Mouse (Mus musculus) thymus, adult 2 months (tissue): ENCODE measurements around the gene Cyb5d1. TPM values are rescaled to one million over a fixed set of nuclear protein-coding genes. Genes with fewer than 3 reads are reported as not detected.
A peak's percentile ranks its signal among the peaks of the same experiment; 100 is the strongest.
"Not testable (repeated sequence)": the region's sequence is repeated elsewhere in the genome, so short reads cannot be mapped to it uniquely, and the experiment has no call there.

Experiments used
- DNase-seq: peaks from one replicate; pipeline ENCODE4 v3.0.0; 2021
- H3K27ac ChIP-seq: fragments of 200-500 bp; 2 replicates; pipeline ENCODE4 v1.5.1; 2012; ENCODE audit warnings: low read length, control low read depth; ENCODE audit not compliant: control insufficient read depth, insufficient read depth
- H3K27me3 ChIP-seq: fragments of 200-500 bp; 2 replicates; pipeline ENCODE4 v1.6.1; 2012; ENCODE audit warnings: mild to moderate bottlenecking, low read length, moderate library complexity, mixed read lengths; ENCODE audit not compliant: control insufficient read depth, insufficient read depth
- H3K36me3 ChIP-seq: fragments of 200-500 bp; 2 replicates; pipeline ENCODE4 v1.6.1; 2012; ENCODE audit warnings: mild to moderate bottlenecking, low read length, moderate library complexity; ENCODE audit not compliant: control insufficient read depth, insufficient read depth
- H3K4me1 ChIP-seq: fragments of 200-500 bp; replicated peaks from 2 replicates; pipeline ENCODE4 v1.6.1; 2012; ENCODE audit warnings: low read length; ENCODE audit not compliant: control insufficient read depth, insufficient read depth
- H3K4me3 ChIP-seq: fragments of 200-500 bp; 2 replicates; pipeline ENCODE4 v1.5.1; 2012; ENCODE audit warnings: mild to moderate bottlenecking, low read length, control low read depth, moderate library complexity; ENCODE audit not compliant: control insufficient read depth, insufficient read depth
- CTCF ChIP-seq: fragments of 200-500 bp; IDR thresholded peaks from 2 replicates; pipeline ENCODE4 v1.5.1; 2012; ENCODE audit warnings: mild to moderate bottlenecking, control low read depth, low read length, moderate library complexity, borderline replicate concordance; ENCODE audit not compliant: control insufficient read depth, poor library complexity, insufficient read depth; ENCODE audit errors: extremely low read depth
- POLR2A ChIP-seq: fragments of 200-500 bp; IDR thresholded peaks from 2 replicates; pipeline ENCODE4 v1.6.1; 2012; ENCODE audit warnings: mild to moderate bottlenecking, low read length, control low read depth, moderate library complexity; ENCODE audit not compliant: control insufficient read depth, poor library complexity, insufficient read depth; ENCODE audit errors: extremely low read depth
- WGBS: fragments of 180-500 bp; shearing (Covaris S2); methylation state at CpG from one replicate; pipeline ENCODE4 v1.1.7; 2018; 5-methylcytosine and 5-hydroxymethylcytosine counted together
- polyA plus RNA-seq: library from polyadenylated mRNA; depleted of rRNA; stranded (reverse); fragments of >200 nt; gene quantifications from 2 replicates; pipeline ENCODE4 v1.2.3, GENCODE M21; 2012

The Cyb5d1 gene
- polyA plus RNA-seq, 1 experiment: 37.2 TPM

- TF ChIP-seq POLR2A (no peak), CTCF (no peak)
- Histone ChIP-seq H3K36me3 (peaks cover 30% of the 10 kb centered on the region), H3K27me3 (no peaks in the 10 kb centered on the region), H3K27ac (no peak overlapping the region), H3K4me1 (peaks cover 17% of the 10 kb centered on the region), H3K4me3 (no peak overlapping the region)
- WGBS: 91% methylated on average over 21 of the region's 21 CpGs
- no peak for DNase-seq
Observed at GRCm38 (mm10) chr11:69398486-69399200, 3.2 kb upstream of the Cyb5d1 start.

- TF ChIP-seq CTCF: no peak
- TF ChIP-seq POLR2A: no peak
- Histone ChIP-seq H3K4me1 (peaks cover 17% of the 10 kb centered on the region), H3K36me3 (peaks cover 25% of the 10 kb centered on the region), H3K27me3 (no peaks in the 10 kb centered on the region), H3K4me3 (no peak within 1 kb of the TSS), H3K27ac (no peak within 1 kb of the TSS)
- WGBS: 79% methylated on average over 16 of the region's 16 CpGs
- DNase-seq: no peak
Observed at GRCm38 (mm10) chr11:69398059-69398458, 2.6 kb upstream of the Cyb5d1 start, which contains the start of gene Tmem88. Gene Tmem88 (minus strand): TSS chr11:69398234.

DNA sequence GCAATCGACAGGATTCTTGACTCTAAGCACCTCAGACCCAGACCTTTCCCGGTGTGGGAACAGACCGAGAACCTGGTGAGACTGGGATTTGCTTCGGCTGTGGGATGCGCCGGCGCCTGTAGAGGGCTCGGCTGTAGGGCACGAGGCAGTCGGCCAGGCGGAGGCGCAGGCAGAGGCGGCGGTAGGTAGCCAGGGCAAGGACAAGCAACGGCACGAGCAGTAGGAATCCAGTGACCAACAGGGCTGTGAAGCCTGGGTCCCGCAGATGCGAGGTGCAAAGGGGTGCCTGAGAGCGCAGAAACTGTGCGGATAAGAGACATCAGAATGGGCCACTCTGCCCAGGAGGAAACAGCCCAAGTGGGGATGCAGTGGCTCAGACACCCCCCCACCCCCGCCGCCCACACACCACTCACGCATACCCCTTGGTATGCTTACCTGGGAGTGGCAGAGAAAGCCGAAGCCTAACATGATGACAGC is 2.2 kb upstream of the Cyb5d1 start:
- no peak overlapping the region for H3K27ac ChIP-seq
- H3K4me1 ChIP-seq: peaks cover 17% of the 10 kb centered on the region
- no peak overlapping the region for H3K4me3 ChIP-seq
- TF ChIP-seq CTCF: no peak
- TF ChIP-seq POLR2A: no peak
- no peak for DNase-seq
- H3K36me3 ChIP-seq: peaks cover 24% of the 10 kb centered on the region
- 88% methylated on average over 24 of the region's 24 CpGs for WGBS
- no peaks in the 10 kb centered on the region for H3K27me3 ChIP-seq

DNA sequence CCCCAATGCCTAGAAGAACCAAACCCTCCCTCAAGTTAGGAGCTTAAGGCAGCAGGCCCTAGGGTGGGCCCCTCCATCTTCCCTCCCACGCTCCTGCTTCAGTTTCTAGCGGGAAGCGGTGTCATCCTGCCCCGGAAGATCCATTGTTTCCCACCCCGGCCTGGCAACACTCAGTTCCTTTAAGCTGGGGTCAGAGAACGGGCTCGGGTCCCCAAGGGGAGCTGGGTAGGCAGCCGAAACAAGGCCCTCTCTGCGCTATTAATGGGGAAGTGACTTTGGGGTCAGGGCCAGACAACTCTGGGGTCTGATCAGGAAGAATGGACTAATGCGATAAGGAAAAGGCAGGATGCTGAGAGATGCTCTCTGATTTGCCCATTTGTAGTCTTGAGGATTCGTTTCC is 1.3 kb upstream of the Cyb5d1 start:
- Histone ChIP-seq H3K36me3 (peaks cover 19% of the 10 kb centered on the region), H3K27ac (no peak overlapping the region), H3K27me3 (no peaks in the 10 kb centered on the region), H3K4me3 (peak overlapping the region; percentile 75; the same call in 1 of the 2 replicates), H3K4me1 (peaks cover 15% of the 10 kb centered on the region)
- TF ChIP-seq CTCF (no peak), POLR2A (no peak)
- WGBS: 54% methylated on average over 11 of the region's 11 CpGs
- no peak for DNase-seq

DNA sequence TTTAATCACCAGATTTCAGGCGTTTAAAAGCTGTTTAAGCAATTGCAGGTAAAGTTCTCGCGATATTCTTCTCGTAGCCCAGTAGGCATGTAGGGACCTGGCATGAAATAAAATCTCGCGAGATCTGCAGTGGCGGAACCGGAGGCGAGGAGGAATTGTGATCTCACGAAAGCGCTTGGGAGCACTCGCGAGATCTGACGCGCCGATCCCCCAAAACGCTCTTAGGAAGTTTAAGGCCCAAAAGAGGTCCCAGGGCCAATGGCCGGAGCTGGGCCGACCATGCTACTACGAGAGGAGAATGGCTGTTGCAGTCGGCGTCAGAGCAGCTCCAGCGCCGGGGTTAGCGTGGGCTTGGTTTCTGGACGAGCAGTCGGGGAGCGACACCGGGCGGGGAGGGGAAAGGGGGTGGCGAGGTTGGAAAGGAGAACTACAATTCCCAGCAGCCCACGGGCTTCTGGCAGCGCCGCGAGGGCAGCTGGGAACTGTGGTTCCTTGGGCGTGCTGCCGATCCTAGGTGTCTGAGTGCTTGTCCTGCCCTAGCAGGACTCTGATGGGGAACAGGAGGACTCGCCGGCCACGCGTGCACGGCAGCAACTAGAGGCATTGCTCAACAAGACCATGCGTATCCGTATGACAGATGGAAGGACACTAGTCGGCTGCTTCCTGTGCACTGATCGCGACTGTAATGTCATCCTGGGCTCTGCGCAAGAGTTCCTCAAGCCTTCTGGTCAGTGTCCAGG is 373 bp upstream of the Cyb5d1 start:
- no peaks in the 10 kb centered on the region for H3K27me3 ChIP-seq
- peak; percentile 62; the same call in 1 of the 2 replicates for TF ChIP-seq CTCF
- TF ChIP-seq POLR2A: 0 out of 2 replicates have a peak, but pooled peaks have one; percentile 41
- peak overlapping the region; percentile 77 for H3K27ac ChIP-seq
- H3K36me3 ChIP-seq: peaks cover 16% of the 10 kb centered on the region
- peak overlapping the region; percentile 77 for H3K4me3 ChIP-seq
- peaks cover 10% of the 10 kb centered on the region for H3K4me1 ChIP-seq
- DNase-seq: peak; percentile 92
- WGBS: under 1% methylated on average over 48 of the region's 48 CpGs

DNA sequence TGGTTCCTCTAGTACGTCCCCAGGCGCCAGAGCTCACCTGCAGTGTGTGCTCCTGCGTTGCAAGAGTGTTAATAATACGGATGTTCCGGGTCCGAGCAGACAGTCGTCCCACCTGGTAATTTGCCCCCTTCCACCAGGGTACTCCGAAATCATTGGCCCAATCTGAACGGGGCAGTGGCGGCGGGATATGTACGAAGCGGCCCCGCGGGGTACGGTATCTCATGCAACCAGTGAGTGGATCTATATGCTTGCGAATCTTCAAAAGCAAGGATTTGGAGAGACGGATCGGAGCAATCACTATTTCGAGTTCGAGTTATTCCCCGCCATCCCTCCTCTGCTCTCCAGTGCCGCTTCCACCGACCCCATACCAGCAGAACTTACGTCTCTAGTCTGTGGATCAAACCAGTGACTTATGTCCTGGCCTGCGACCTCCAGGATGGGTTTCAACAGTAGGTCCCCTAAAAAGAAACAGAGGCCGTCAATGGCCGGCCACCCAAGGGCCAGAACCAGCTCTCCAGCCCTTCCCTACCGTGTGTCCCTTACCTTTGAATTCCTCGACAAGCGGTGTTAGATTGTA is 752 bp downstream of the Cyb5d1 start:
- H3K36me3 ChIP-seq, DNase-seq, H3K27me3 ChIP-seq: not testable (repeated sequence)
- H3K4me3 ChIP-seq: peak overlapping the region; percentile 77
- WGBS: 1% methylated on average over 31 of the region's 31 CpGs
- peaks cover 10% of the 10 kb centered on the region for H3K4me1 ChIP-seq
- H3K27ac ChIP-seq: peak overlapping the region; percentile 53; the same call in 1 of the 2 replicates
